Mouse (Mus musculus) embryonic facial prominence, embryonic 13.5 days (tissue): Measurements from ENCODE around the gene Tmem251. TPM values are rescaled to one million over a fixed set of nuclear protein-coding genes. Genes with fewer than 3 reads are reported as not detected.

ENCODE experiments used
- ATAC-seq: fragments of 200-750 bp; cut with Nextera tagmentation; 2 replicates; pipeline ENCODE4 v1.8.0; 2017; ENCODE audit warnings: low read depth; ENCODE audit not compliant: insufficient number of reproducible peaks, insufficient read depth, low FRiP score, low TSS enrichment
- H3K27ac ChIP-seq: fragments of 300-500 bp; sonication (generic); 2 replicates; pipeline ENCODE4 v1.5.1; 2015; ENCODE audit warnings: moderate library complexity, mild to moderate bottlenecking, inconsistent platforms
- H3K27me3 ChIP-seq: fragments of 300-500 bp; sonication (generic); 2 replicates; pipeline ENCODE4 v1.6.1; 2015; ENCODE audit warnings: mild to moderate bottlenecking, inconsistent platforms
- H3K36me3 ChIP-seq: fragments of 300-500 bp; sonication (generic); 2 replicates; pipeline ENCODE4 v1.6.1; 2015; ENCODE audit warnings: mild to moderate bottlenecking, inconsistent platforms
- H3K4me1 ChIP-seq: fragments of 300-500 bp; sonication (generic); 2 replicates; pipeline ENCODE4 v1.6.1; 2015; ENCODE audit warnings: inconsistent platforms
- H3K4me2 ChIP-seq: fragments of 300-500 bp; sonication (generic); 2 replicates; pipeline ENCODE4 v1.6.1; 2015; ENCODE audit warnings: moderate library complexity, mild to moderate bottlenecking, inconsistent platforms
- H3K4me3 ChIP-seq: fragments of 300-500 bp; sonication (generic); 2 replicates; pipeline ENCODE4 v1.5.1; 2015; ENCODE audit warnings: mild to moderate bottlenecking, inconsistent platforms
- H3K9ac ChIP-seq: fragments of 300-500 bp; sonication (generic); 2 replicates; pipeline ENCODE4 v1.6.1; 2015; ENCODE audit warnings: mild to moderate bottlenecking, inconsistent platforms
- H3K9me3 ChIP-seq: fragments of 300-500 bp; sonication (generic); 2 replicates; pipeline ENCODE4 v1.6.1; 2016; ENCODE audit warnings: inconsistent platforms
- WGBS: fragments of 180-500 bp; shearing (Covaris S2); methylation state at CpG from one replicate; pipeline ENCODE4 v1.1.7; 2015; ENCODE audit warnings: mixed read lengths; 5-methylcytosine and 5-hydroxymethylcytosine counted together
- polyA plus RNA-seq: library from polyadenylated mRNA; unstranded; fragments of >200 nt; fragmentation: Nextera tagmentation; extraction: Ambion mirVana; gene quantifications from 2 replicates; pipeline ENCODE4 v1.2.1, GENCODE M21; 2015

The Tmem251 gene
- polyA plus RNA-seq, 1 experiment from 2014 or later: 10.9 TPM

GRCm38 (mm10) chr12:102733381-102733780, 10.2 kb upstream of the Tmem251 start:
- H3K4me3 ChIP-seq: no peak overlapping the region
- no peak overlapping the region for H3K4me2 ChIP-seq
- H3K36me3 ChIP-seq: no peaks in the 10 kb centered on the region
- H3K4me1 ChIP-seq: peaks cover 19% of the 10 kb centered on the region
- ATAC-seq: no peak
- no peaks in the 10 kb centered on the region for H3K27me3 ChIP-seq
- no peaks in the 10 kb centered on the region for H3K9me3 ChIP-seq
- no peak overlapping the region for H3K9ac ChIP-seq
- H3K27ac ChIP-seq: no peak overlapping the region
- WGBS: 13% methylated on average over 4 of the region's 5 CpGs

- H3K27ac ChIP-seq: no peak overlapping the region
- ATAC-seq: no peak
- H3K36me3 ChIP-seq: 0 out of 2 replicates have a peak, but pooled peaks cover 4% of the 10 kb centered on the region
- H3K9me3 ChIP-seq: no peaks in the 10 kb centered on the region
- H3K4me1 ChIP-seq: peaks cover 9% of the 10 kb centered on the region
- no peak overlapping the region for H3K4me3 ChIP-seq
- H3K9ac ChIP-seq: no peak overlapping the region
- no peaks in the 10 kb centered on the region for H3K27me3 ChIP-seq
- no peak overlapping the region for H3K4me2 ChIP-seq
- 80% methylated on average over 5 of the region's 5 CpGs for WGBS
Observed at GRCm38 (mm10) chr12:102739096-102739495, 4.5 kb upstream of the Tmem251 start.

GRCm38 (mm10) chr12:102740285-102740684, 3.3 kb upstream of the Tmem251 start:
- Histone ChIP-seq H3K9ac (no peak overlapping the region), H3K4me1 (peaks cover 18% of the 10 kb centered on the region), H3K4me3 (no peak overlapping the region), H3K27me3 (no peaks in the 10 kb centered on the region), H3K36me3 (0 out of 2 replicates have a peak, but pooled peaks cover 4% of the 10 kb centered on the region), H3K9me3 (no peaks in the 10 kb centered on the region), H3K4me2 (no peak overlapping the region), H3K27ac (no peak overlapping the region)
- ATAC-seq: no peak
- WGBS: 65% methylated on average over 3 of the region's 3 CpGs

GRCm38 (mm10) chr12:102742056-102742455, 1.5 kb upstream of the Tmem251 start:
- H3K9me3 ChIP-seq: no peaks in the 10 kb centered on the region
- H3K4me2 ChIP-seq: peak overlapping the region; percentile 85; the same call in 1 of the 2 replicates
- H3K27me3 ChIP-seq: no peaks in the 10 kb centered on the region
- no peak overlapping the region for H3K4me3 ChIP-seq
- no peak for ATAC-seq
- H3K4me1 ChIP-seq: peaks cover 18% of the 10 kb centered on the region
- H3K36me3 ChIP-seq: peaks cover 7% of the 10 kb centered on the region; the same call in 1 of the 2 replicates
- H3K9ac ChIP-seq: peak overlapping the region; percentile 85; the same call in 1 of the 2 replicates
- WGBS: 86% methylated on average over 7 of the region's 7 CpGs
- H3K27ac ChIP-seq: no peak overlapping the region

- H3K4me1 ChIP-seq: peaks cover 18% of the 10 kb centered on the region
- no peaks in the 10 kb centered on the region for H3K27me3 ChIP-seq
- peak overlapping the region; percentile 78 for H3K4me3 ChIP-seq
- peak overlapping the region; percentile 85 for H3K9ac ChIP-seq
- WGBS: under 1% methylated on average over 33 of the region's 33 CpGs
- peaks cover 10% of the 10 kb centered on the region for H3K36me3 ChIP-seq
- H3K9me3 ChIP-seq: no peaks in the 10 kb centered on the region
- peak overlapping the region; percentile 85 for H3K4me2 ChIP-seq
- peak overlapping the region; percentile 93 for H3K27ac ChIP-seq
- 0 out of 2 replicates have a peak, but pooled peaks have one; percentile 28 for ATAC-seq
Observed at GRCm38 (mm10) chr12:102743036-102743588, 450 bp upstream of the Tmem251 start.

GRCm38 (mm10) chr12:102744839-102745238, 1.3 kb downstream of the Tmem251 start:
- no peak overlapping the region for H3K4me3 ChIP-seq
- H3K9me3 ChIP-seq: no peaks in the 10 kb centered on the region
- H3K36me3 ChIP-seq: peaks cover 20% of the 10 kb centered on the region
- H3K27me3 ChIP-seq: no peaks in the 10 kb centered on the region
- H3K4me2 ChIP-seq: peak overlapping the region; percentile 85
- peak overlapping the region; percentile 85; the same call in 1 of the 2 replicates for H3K9ac ChIP-seq
- 49% methylated on average over 6 of the region's 6 CpGs for WGBS
- ATAC-seq: no peak
- peaks cover 18% of the 10 kb centered on the region for H3K4me1 ChIP-seq
- no peak overlapping the region for H3K27ac ChIP-seq

- peaks cover 11% of the 10 kb centered on the region for H3K4me1 ChIP-seq
- H3K27ac ChIP-seq: no peak overlapping the region
- H3K4me3 ChIP-seq: no peak overlapping the region
- WGBS: 87% methylated on average over 3 of the region's 3 CpGs
- ATAC-seq: no peak
- H3K36me3 ChIP-seq: peaks cover 16% of the 10 kb centered on the region
- no peak overlapping the region for H3K9ac ChIP-seq
- H3K4me2 ChIP-seq: no peak overlapping the region
- H3K27me3 ChIP-seq: no peaks in the 10 kb centered on the region
- H3K9me3 ChIP-seq: no peaks in the 10 kb centered on the region
Observed at GRCm38 (mm10) chr12:102748256-102748655, 4.7 kb downstream of the Tmem251 start.

- peak overlapping the region; percentile 79; the same call in 1 of the 2 replicates for H3K9ac ChIP-seq
Observed at GRCm38 (mm10) chr12:102756304-102756703, 12.7 kb downstream of the Tmem251 start.

GRCm38 (mm10) chr12:102757055-102757688, 13.6 kb downstream of the Tmem251 start:
- peaks cover 23% of the 10 kb centered on the region for H3K4me1 ChIP-seq
- H3K27ac ChIP-seq: peak overlapping the region; percentile 87
- H3K36me3 ChIP-seq: peaks cover 3% of the 10 kb centered on the region; the same call in 1 of the 2 replicates
- H3K4me2 ChIP-seq: peak overlapping the region; percentile 86
- peak overlapping the region; percentile 93 for H3K4me3 ChIP-seq
- H3K27me3 ChIP-seq: no peaks in the 10 kb centered on the region
- H3K9ac ChIP-seq: peak overlapping the region; percentile 79
- under 1% methylated on average over 46 of the region's 46 CpGs for WGBS
- H3K9me3 ChIP-seq: no peaks in the 10 kb centered on the region
- ATAC-seq: peak; percentile 77; the same call in 1 of the 2 replicates

More at GRCm38 (mm10) chr12:102756304-102756703, 12.7 kb downstream of the Tmem251 start:
- no peaks in the 10 kb centered on the region for H3K27me3 ChIP-seq
- H3K4me2 ChIP-seq: peak overlapping the region; percentile 86
- H3K4me1 ChIP-seq: peaks cover 23% of the 10 kb centered on the region
- WGBS: 84% methylated on average over 7 of the region's 7 CpGs
- no peaks in the 10 kb centered on the region for H3K9me3 ChIP-seq
- no peak overlapping the region for H3K27ac ChIP-seq
- peak overlapping the region; percentile 93 for H3K4me3 ChIP-seq
- H3K36me3 ChIP-seq: 0 out of 2 replicates have a peak, but pooled peaks cover 3% of the 10 kb centered on the region
- ATAC-seq: no peak

GRCm38 (mm10) chr12:102757689-102758402, 14.3 kb downstream of the Tmem251 start, which contains the start of the genes Gm28051, Gon7 and Ubr7:
TSS of gene Gm28051 (minus strand) at chr12:102757765.
TSS of gene Gon7 (minus strand) at chr12:102757803.
TSS of gene Ubr7 (plus strand) at chr12:102757967.
- Histone ChIP-seq H3K4me1 (peaks cover 23% of the 10 kb centered on the region), H3K27ac (peak within 1 kb of the TSS; percentile 87), H3K27me3 (no peaks in the 10 kb centered on the region), H3K9ac (peak within 1 kb of the TSS; percentile 87), H3K9me3 (no peaks in the 10 kb centered on the region), H3K4me3 (peak within 1 kb of the TSS; percentile 93), H3K4me2 (peak within 1 kb of the TSS; percentile 86), H3K36me3 (peaks cover 3% of the 10 kb centered on the region; the same call in 1 of the 2 replicates)
- under 1% methylated on average over 73 of the region's 73 CpGs for WGBS
- peak; percentile 93 for ATAC-seq

- under 1% methylated on average over 10 of the region's 10 CpGs for whole genome bisulfite sequencing
Observed at GRCm38 (mm10) chr12:102758403-102758756, 14.8 kb downstream of the Tmem251 start, which contains the start of gene Gm20604. TSS of gene Gm20604 (minus strand) at chr12:102758672.

More at GRCm38 (mm10) chr12:102758403-102758756, 14.8 kb downstream of the Tmem251 start, which contains the start of gene Gm20604:
- Histone ChIP-seq H3K36me3 (peaks cover 3% of the 10 kb centered on the region), H3K9me3 (no peaks in the 10 kb centered on the region), H3K4me2 (peak within 1 kb of the TSS; percentile 86), H3K4me3 (peak within 1 kb of the TSS; percentile 93), H3K9ac (peak within 1 kb of the TSS; percentile 87), H3K27me3 (no peaks in the 10 kb centered on the region), H3K4me1 (peaks cover 23% of the 10 kb centered on the region), H3K27ac (peak within 1 kb of the TSS; percentile 87)
- ATAC-seq: no peak
